Mouse (Mus musculus) splenic B cell, adult 2 months (primary cell): ENCODE measurements at regions not wholly inside any gene's neighbourhood (a gene's known extent, or its start where the extent isn't known, plus 50 kb on each side); places are given as distances from the start of the nearest gene placed in this dataset.

Source experiments
- DNase-seq: peaks from one replicate; pipeline ENCODE4 v3.0.0-alpha.2; 2011; ENCODE audit warnings: low read depth, low spot score
- H3K27me3 ChIP-seq: 2 replicates; pipeline ENCODE4 v1.6.1; 2012; ENCODE audit warnings: mild to moderate bottlenecking, low read length, moderate library complexity, mixed read lengths; ENCODE audit not compliant: control insufficient read depth, poor library complexity, insufficient read depth, severe bottlenecking
- H3K36me3 ChIP-seq: 2 replicates; pipeline ENCODE4 v1.6.1; 2012; ENCODE audit warnings: mild to moderate bottlenecking, low read length, moderate library complexity, mixed read lengths; ENCODE audit not compliant: control insufficient read depth, poor library complexity, insufficient read depth, severe bottlenecking

GRCm38 (mm10) chr9:46378339-46378738, 58.6 kb upstream of the 4931429L15Rik start:
- H3K27me3 ChIP-seq, result no peaks in the 10 kb centered on the region
- no peaks in the 10 kb centered on the region for H3K36me3 ChIP-seq
- DNase-seq, result no peak
